Mouse (Mus musculus): ENCODE measurements around the gene Ccdc191. TPM values are rescaled to one million over a fixed set of nuclear protein-coding genes. Genes with fewer than 3 reads are reported as not detected.

Ccdc191 gene
- polyA plus RNA-seq, 1 experiment from 2014 or later = 11.1 TPM

DNA sequence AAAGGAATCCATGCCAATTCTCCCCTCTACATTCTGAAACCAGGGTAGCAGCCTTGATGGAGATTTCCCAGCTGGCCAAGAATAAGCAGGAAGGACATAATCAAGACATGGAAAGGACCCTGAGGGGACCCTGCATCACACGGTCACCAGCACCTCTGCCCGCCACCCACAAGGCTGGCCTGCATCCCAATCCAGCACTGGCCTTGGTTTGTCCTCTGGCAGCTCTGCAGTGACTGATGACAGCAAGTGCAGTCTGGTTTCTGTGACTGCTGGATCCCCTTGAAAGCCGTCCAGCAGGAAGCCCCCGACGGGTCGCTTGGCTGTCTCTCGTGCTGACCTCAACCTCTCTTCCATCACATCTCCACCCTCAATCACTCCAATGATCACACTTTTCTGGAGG lies 18.2 kb upstream of the Ccdc191 start:
- Histone ChIP-seq H3K9me3 (replicated peaks; ENCODE audit: low read length) (no peaks in the 10 kb centered on the region), H3K9ac (ENCODE audit: low read depth, low read length) (no peak overlapping the region), H3K4me1 (replicated peaks; ENCODE audit: insufficient read depth, low read length) (no peaks in the 10 kb centered on the region; the same call in 1 of the 2 replicates), H3K4me2 (ENCODE audit: low read length) (no peak overlapping the region), H3K36me3 (ENCODE audit: insufficient read depth, low read length) (peaks cover 31% of the 10 kb centered on the region), H3K27ac (no peak overlapping the region), H3K27me3 (ENCODE audit: insufficient read depth, low read length) (no peaks in the 10 kb centered on the region), H3K4me3 (replicated peaks; ENCODE audit: low read depth, low read length) (no peak overlapping the region)
- ATAC-seq (replicated peaks; ENCODE audit: low FRiP score, low read depth) = no peak
- WGBS = 71% methylated on average over 7 of the region's 7 CpGs
- DNase-seq (ENCODE audit: low spot score) = no peak
- TF ChIP-seq CTCF (IDR thresholded peaks at IDR 0.05; ENCODE audit: low read depth) = no peak

GRCm38 (mm10) chr16:43879769-43880168 lies 9.8 kb upstream of the Ccdc191 start:
- no peak overlapping the region for H3K4me3 ChIP-seq (replicated peaks; ENCODE audit: low read depth, low read length)

GRCm38 (mm10) chr16:43881636-43882035 lies 8.0 kb upstream of the Ccdc191 start:
- no peak overlapping the region for H3K4me2 ChIP-seq (ENCODE audit: low read length)
- TF ChIP-seq CTCF (IDR thresholded peaks at IDR 0.05; ENCODE audit: low read depth) = peak; percentile 30; the same call in 1 of the 2 replicates
- no peak overlapping the region for H3K4me3 ChIP-seq (replicated peaks; ENCODE audit: low read depth, low read length)
- H3K4me1 ChIP-seq (replicated peaks; ENCODE audit: insufficient read depth, low read length) = no peaks in the 10 kb centered on the region
- WGBS = 65% methylated on average over 3 of the region's 3 CpGs
- H3K9ac ChIP-seq (ENCODE audit: low read depth, low read length) = no peak overlapping the region
- ATAC-seq (replicated peaks; ENCODE audit: low FRiP score, low read depth) (no peak), DNase-seq (ENCODE audit: low spot score) (peak; percentile 27)
- no peaks in the 10 kb centered on the region for H3K9me3 ChIP-seq (replicated peaks; ENCODE audit: low read length)
- H3K36me3 ChIP-seq (ENCODE audit: insufficient read depth, low read length) = 0 out of 2 replicates have a peak, but pooled peaks cover under 1% of the 10 kb centered on the region
- no peak overlapping the region for H3K27ac ChIP-seq
- H3K27me3 ChIP-seq (ENCODE audit: insufficient read depth, low read length) = no peaks in the 10 kb centered on the region

More at GRCm38 (mm10) chr16:43879769-43880168, 9.8 kb upstream of the Ccdc191 start:
- Histone ChIP-seq H3K4me2 (ENCODE audit: low read length) (no peak overlapping the region), H3K36me3 (ENCODE audit: insufficient read depth, low read length) (peaks cover 10% of the 10 kb centered on the region; the same call in 1 of the 2 replicates), H3K4me1 (replicated peaks; ENCODE audit: insufficient read depth, low read length) (no peaks in the 10 kb centered on the region), H3K9ac (ENCODE audit: low read depth, low read length) (no peak overlapping the region), H3K9me3 (replicated peaks; ENCODE audit: low read length) (no peaks in the 10 kb centered on the region), H3K27me3 (ENCODE audit: insufficient read depth, low read length) (no peaks in the 10 kb centered on the region), H3K27ac (no peak overlapping the region)
- no peak for TF ChIP-seq CTCF (IDR thresholded peaks at IDR 0.05; ENCODE audit: low read depth)
- ATAC-seq (replicated peaks; ENCODE audit: low FRiP score, low read depth) = no peak
- no peak for DNase-seq (ENCODE audit: low spot score)
- 73% methylated on average over 6 of the region's 6 CpGs for WGBS

DNA sequence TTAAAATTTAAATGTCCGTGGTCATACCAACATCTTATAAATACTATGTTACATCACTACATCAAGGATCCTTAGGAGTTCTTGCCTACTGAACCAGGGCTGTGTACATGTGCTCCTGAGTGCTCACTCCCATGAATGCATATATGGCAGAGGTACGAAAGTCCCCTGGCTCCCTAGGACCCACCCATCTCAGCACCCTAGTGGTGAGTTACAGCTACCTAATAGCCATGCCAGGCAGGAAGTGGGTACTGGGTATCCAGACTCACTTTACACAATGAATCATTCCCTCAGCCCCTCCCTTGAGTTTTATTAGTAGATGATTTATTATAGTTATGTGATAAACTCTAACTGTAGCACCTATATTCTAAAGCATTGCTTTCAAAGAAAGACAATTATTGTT lies 7.3 kb upstream of the Ccdc191 start:
- no peak for ATAC-seq (replicated peaks; ENCODE audit: low FRiP score, low read depth)
- H3K27me3 ChIP-seq (ENCODE audit: insufficient read depth, low read length) = no peaks in the 10 kb centered on the region

DNA sequence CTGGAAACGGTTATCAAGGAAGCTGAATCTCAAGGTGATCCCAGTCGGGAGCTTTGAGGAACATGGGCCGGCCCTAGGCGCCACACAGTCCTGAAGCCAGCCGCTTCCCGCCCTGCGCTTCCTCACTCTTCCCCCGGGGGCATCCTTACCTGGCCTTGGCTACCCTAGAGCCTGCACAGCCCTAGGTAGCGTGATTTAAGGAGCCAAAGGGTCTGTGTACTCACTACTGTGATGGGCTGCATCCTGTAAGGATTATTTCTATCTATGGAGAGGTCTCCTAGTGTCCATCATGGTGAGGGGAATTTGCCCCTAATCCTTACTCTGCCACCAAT lies 371 bp downstream of the Ccdc191 start:
- peak overlapping the region; percentile 60 for H3K4me3 ChIP-seq (replicated peaks; ENCODE audit: low read depth, low read length)
- peaks cover 4% of the 10 kb centered on the region; the same call in 1 of the 2 replicates for H3K4me1 ChIP-seq (replicated peaks; ENCODE audit: insufficient read depth, low read length)
- H3K27ac ChIP-seq = peak overlapping the region; percentile 71
- H3K9ac ChIP-seq (ENCODE audit: low read depth, low read length) = peak overlapping the region; percentile 71
- DNase-seq (ENCODE audit: low spot score) = peak; percentile 89
- no peaks in the 10 kb centered on the region for H3K9me3 ChIP-seq (replicated peaks; ENCODE audit: low read length)
- peak; percentile 52 for TF ChIP-seq CTCF (IDR thresholded peaks at IDR 0.05; ENCODE audit: low read depth)
- no peaks in the 10 kb centered on the region for H3K36me3 ChIP-seq (ENCODE audit: insufficient read depth, low read length)
- peak; percentile 97 for ATAC-seq (replicated peaks; ENCODE audit: low FRiP score, low read depth)
- WGBS = 3% methylated on average over 9 of the region's 9 CpGs
- no peaks in the 10 kb centered on the region for H3K27me3 ChIP-seq (ENCODE audit: insufficient read depth, low read length)
- peak overlapping the region; percentile 59 for H3K4me2 ChIP-seq (ENCODE audit: low read length)

More for the DNA sequence above, 7.3 kb upstream of the Ccdc191 start:
- no peaks in the 10 kb centered on the region for H3K36me3 ChIP-seq (ENCODE audit: insufficient read depth, low read length)
- no peak for DNase-seq (ENCODE audit: low spot score)
- H3K9me3 ChIP-seq (replicated peaks; ENCODE audit: low read length) = no peaks in the 10 kb centered on the region
- no peak overlapping the region for H3K4me3 ChIP-seq (replicated peaks; ENCODE audit: low read depth, low read length)
- no peak overlapping the region for H3K9ac ChIP-seq (ENCODE audit: low read depth, low read length)
- TF ChIP-seq CTCF (IDR thresholded peaks at IDR 0.05; ENCODE audit: low read depth) = no peak
- H3K4me2 ChIP-seq (ENCODE audit: low read length) = no peak overlapping the region
- no peak overlapping the region for H3K27ac ChIP-seq
- 97% methylated on average over 2 of the region's 2 CpGs for WGBS
- H3K4me1 ChIP-seq (replicated peaks; ENCODE audit: insufficient read depth, low read length) = no peaks in the 10 kb centered on the region

GRCm38 (mm10) chr16:43890747-43891336 lies 1.2 kb downstream of the Ccdc191 start:
- H3K27ac ChIP-seq = no peak overlapping the region
- ATAC-seq (replicated peaks; ENCODE audit: low FRiP score, low read depth) (no peak), DNase-seq (ENCODE audit: low spot score) (no peak)
- H3K4me3 ChIP-seq (replicated peaks; ENCODE audit: low read depth, low read length) = no peak overlapping the region
- H3K9ac ChIP-seq (ENCODE audit: low read depth, low read length) = 0 out of 2 replicates have a peak overlapping the region, but pooled peaks have one; percentile 71
- no peak for TF ChIP-seq CTCF (IDR thresholded peaks at IDR 0.05; ENCODE audit: low read depth)
- peaks cover 4% of the 10 kb centered on the region; the same call in 1 of the 2 replicates for H3K4me1 ChIP-seq (replicated peaks; ENCODE audit: insufficient read depth, low read length)
- no peaks in the 10 kb centered on the region for H3K9me3 ChIP-seq (replicated peaks; ENCODE audit: low read length)
- H3K4me2 ChIP-seq (ENCODE audit: low read length) = peak overlapping the region; percentile 59
- no peaks in the 10 kb centered on the region for H3K36me3 ChIP-seq (ENCODE audit: insufficient read depth, low read length)
- WGBS = 78% methylated on average over 4 of the region's 4 CpGs
- H3K27me3 ChIP-seq (ENCODE audit: insufficient read depth, low read length) = no peaks in the 10 kb centered on the region
